Mouse (Mus musculus) kidney, embryonic 14.5 days (tissue): ENCODE measurements at regions not wholly inside any gene's neighbourhood (a gene's known extent, or its start where the extent isn't known, plus 50 kb on each side); places are given as distances from the start of the nearest gene placed in this dataset.

Experiments used
- ATAC-seq: fragments of 200-750 bp; cut with Nextera tagmentation; 2 replicates; pipeline ENCODE4 v1.8.0; 2017; ENCODE audit warnings: moderate number of reproducible peaks, mild to moderate bottlenecking, moderate TSS enrichment, moderate library complexity; ENCODE audit not compliant: low FRiP score, low TSS enrichment
- H3K27ac ChIP-seq: fragments of 300-500 bp; sonication (generic); 2 replicates; pipeline ENCODE4 v1.5.1; 2014; ENCODE audit warnings: low read depth, mild to moderate bottlenecking, low read length, moderate library complexity, mixed read lengths
- H3K27me3 ChIP-seq: fragments of 300-500 bp; sonication (generic); 2 replicates; pipeline ENCODE4 v1.6.1; 2014; ENCODE audit warnings: mild to moderate bottlenecking, low read length; ENCODE audit not compliant: control insufficient read depth, insufficient read depth
- H3K36me3 ChIP-seq: fragments of 300-500 bp; sonication (generic); 2 replicates; pipeline ENCODE4 v1.6.1; 2014; ENCODE audit warnings: low read length, mixed read lengths; ENCODE audit not compliant: control insufficient read depth, insufficient read depth
- H3K4me1 ChIP-seq: fragments of 300-500 bp; sonication (generic); 2 replicates; pipeline ENCODE4 v1.6.1; 2014; ENCODE audit warnings: low read length, mixed read lengths; ENCODE audit not compliant: control insufficient read depth, insufficient read depth
- H3K4me2 ChIP-seq: fragments of 300-500 bp; sonication (generic); replicated peaks from 2 replicates; pipeline ENCODE4 v1.6.1; 2014; ENCODE audit warnings: low read depth, mild to moderate bottlenecking, low read length
- H3K4me3 ChIP-seq: fragments of 300-500 bp; sonication (generic); 2 replicates; pipeline ENCODE4 v1.5.1; 2014; ENCODE audit warnings: mild to moderate bottlenecking, low read length
- H3K9ac ChIP-seq: fragments of 300-500 bp; sonication (generic); 2 replicates; pipeline ENCODE4 v1.6.1; 2014; ENCODE audit warnings: low read depth, mild to moderate bottlenecking, low read length, moderate library complexity
- H3K9me3 ChIP-seq: fragments of 300-500 bp; sonication (generic); 2 replicates; pipeline ENCODE4 v1.6.1; 2016; ENCODE audit warnings: low read length; ENCODE audit not compliant: control insufficient read depth
- WGBS: fragments of 180-500 bp; shearing (Covaris S2); extraction: QIAGEN DNeasy Blood & Tissue Kit; methylation state at CpG from one replicate; pipeline ENCODE4 v1.1.7; 2014; 5-methylcytosine and 5-hydroxymethylcytosine counted together

- Histone ChIP-seq H3K36me3 (no peaks in the 10 kb centered on the region), H3K27ac (no peak overlapping the region), H3K9me3 (no peaks in the 10 kb centered on the region), H3K4me2 (no peak overlapping the region), H3K9ac (no peak overlapping the region), H3K4me3 (no peak overlapping the region), H3K4me1 (no peaks in the 10 kb centered on the region), H3K27me3 (no peaks in the 10 kb centered on the region)
- no peak for ATAC-seq
- 95% methylated on average over 3 of the region's 3 CpGs for WGBS
Observed at GRCm38 (mm10) chr15:63397485-63397884, 447.5 kb downstream of the Gsdmc2 start.

GRCm38 (mm10) chr15:63377258-63377657 is 467.7 kb downstream of the Gsdmc2 start:
- ATAC-seq: no peak
- no peak overlapping the region for H3K4me3 ChIP-seq
- no peak overlapping the region for H3K4me2 ChIP-seq
- no peak overlapping the region for H3K9ac ChIP-seq
- no peaks in the 10 kb centered on the region for H3K36me3 ChIP-seq
- no peak overlapping the region for H3K27ac ChIP-seq
- H3K9me3 ChIP-seq: no peaks in the 10 kb centered on the region
- 84% methylated on average over 2 of the region's 2 CpGs for WGBS
- H3K4me1 ChIP-seq: no peaks in the 10 kb centered on the region
- no peaks in the 10 kb centered on the region for H3K27me3 ChIP-seq

GRCm38 (mm10) chr15:63371328-63372023 is 473.5 kb downstream of the Gsdmc2 start:
- peak overlapping the region; percentile 32; the same call in 1 of the 2 replicates for H3K27ac ChIP-seq

GRCm38 (mm10) chr15:63364473-63364872 is 480.5 kb downstream of the Gsdmc2 start:
- H3K36me3 ChIP-seq: no peaks in the 10 kb centered on the region
- 74% methylated on average over 1 of the region's 1 CpGs for WGBS
- ATAC-seq: no peak
- H3K27me3 ChIP-seq: no peaks in the 10 kb centered on the region
- no peak overlapping the region for H3K9ac ChIP-seq
- H3K9me3 ChIP-seq: no peaks in the 10 kb centered on the region
- H3K4me3 ChIP-seq: no peak overlapping the region
- no peak overlapping the region for H3K27ac ChIP-seq
- no peaks in the 10 kb centered on the region for H3K4me1 ChIP-seq
- no peak overlapping the region for H3K4me2 ChIP-seq

More at GRCm38 (mm10) chr15:63371328-63372023, 473.5 kb downstream of the Gsdmc2 start:
- Histone ChIP-seq H3K4me1 (no peaks in the 10 kb centered on the region), H3K36me3 (no peaks in the 10 kb centered on the region), H3K4me3 (no peak overlapping the region), H3K9ac (no peak overlapping the region), H3K4me2 (no peak overlapping the region), H3K9me3 (no peaks in the 10 kb centered on the region), H3K27me3 (no peaks in the 10 kb centered on the region)
- peak; percentile 97 for ATAC-seq
- WGBS: 23% methylated on average over 4 of the region's 4 CpGs

GRCm38 (mm10) chr15:63360402-63360801 is 484.6 kb downstream of the Gsdmc2 start:
- Histone ChIP-seq H3K9ac (no peak overlapping the region), H3K9me3 (no peaks in the 10 kb centered on the region), H3K4me3 (no peak overlapping the region), H3K4me2 (no peak overlapping the region), H3K4me1 (no peaks in the 10 kb centered on the region), H3K36me3 (no peaks in the 10 kb centered on the region), H3K27ac (no peak overlapping the region), H3K27me3 (no peaks in the 10 kb centered on the region)
- ATAC-seq: no peak
- 75% methylated on average over 7 of the region's 7 CpGs for WGBS

- H3K4me2 ChIP-seq: no peak overlapping the region
- no peaks in the 10 kb centered on the region for H3K36me3 ChIP-seq
- no peak overlapping the region for H3K4me3 ChIP-seq
- H3K27ac ChIP-seq: no peak overlapping the region
- H3K9ac ChIP-seq: no peak overlapping the region
- H3K27me3 ChIP-seq: no peaks in the 10 kb centered on the region
- no peaks in the 10 kb centered on the region for H3K4me1 ChIP-seq
- ATAC-seq: no peak
- WGBS: 79% methylated on average over 2 of the region's 2 CpGs
- no peaks in the 10 kb centered on the region for H3K9me3 ChIP-seq
Observed at GRCm38 (mm10) chr15:63341730-63342129, 503.2 kb downstream of the Gsdmc2 start.

- H3K9ac ChIP-seq: no peak overlapping the region
- WGBS: 23% methylated on average over 6 of the region's 6 CpGs
- no peaks in the 10 kb centered on the region for H3K9me3 ChIP-seq
- no peaks in the 10 kb centered on the region for H3K4me1 ChIP-seq
- H3K27ac ChIP-seq: no peak overlapping the region
- H3K4me3 ChIP-seq: no peak overlapping the region
- no peaks in the 10 kb centered on the region for H3K27me3 ChIP-seq
- H3K36me3 ChIP-seq: no peaks in the 10 kb centered on the region
- no peak overlapping the region for H3K4me2 ChIP-seq
- peak; percentile 96 for ATAC-seq
Observed at GRCm38 (mm10) chr15:63340322-63341060, 504.5 kb downstream of the Gsdmc2 start.

- ATAC-seq: no peak
- H3K9ac ChIP-seq: no peak overlapping the region
- no peaks in the 10 kb centered on the region for H3K4me1 ChIP-seq
- WGBS: 53% methylated on average over 1 of the region's 1 CpGs
- no peak overlapping the region for H3K27ac ChIP-seq
- H3K4me2 ChIP-seq: no peak overlapping the region
- no peaks in the 10 kb centered on the region for H3K9me3 ChIP-seq
- H3K27me3 ChIP-seq: no peaks in the 10 kb centered on the region
- no peaks in the 10 kb centered on the region for H3K36me3 ChIP-seq
- no peak overlapping the region for H3K4me3 ChIP-seq
Observed at GRCm38 (mm10) chr15:63319666-63320065, 525.3 kb downstream of the Gsdmc2 start.

GRCm38 (mm10) chr15:63310426-63310825 is 534.6 kb downstream of the Gsdmc2 start:
- Histone ChIP-seq H3K4me2 (no peak overlapping the region), H3K9me3 (no peaks in the 10 kb centered on the region), H3K9ac (no peak overlapping the region), H3K27me3 (no peaks in the 10 kb centered on the region), H3K27ac (no peak overlapping the region), H3K4me1 (no peaks in the 10 kb centered on the region), H3K36me3 (no peaks in the 10 kb centered on the region), H3K4me3 (no peak overlapping the region)
- WGBS: 81% methylated on average over 2 of the region's 2 CpGs
- ATAC-seq: no peak
